Mouse (Mus musculus): ENCODE results near the gene Phc3. TPM values are rescaled to one million over a fixed set of nuclear protein-coding genes. Genes with fewer than 3 reads are reported as not detected.
A peak's percentile ranks its signal among the peaks of the same experiment; 100 is the strongest.

The Phc3 gene
- total and polyA plus RNA-seq, 2 experiments, result 9.8 to 13.3 TPM

GRCm38 (mm10) chr3:30958709-30959108 lies 10.5 kb downstream of the Phc3 start:
- TF ChIP-seq CTCF (IDR thresholded peaks at IDR 0.05; ENCODE audit: low read depth, low read length) (no peak), POLR2A (IDR thresholded peaks at IDR 0.05; ENCODE audit: extremely low read depth, insufficient read depth, low read length) (no peak)
- Histone ChIP-seq H3K4me3 (ENCODE audit: insufficient read depth, low read depth, low read length) (no peak overlapping the region), H3K27ac (replicated peaks; ENCODE audit: insufficient read depth, low read depth, low read length) (no peak overlapping the region), H3K4me1 (ENCODE audit: control insufficient read depth, insufficient read depth, low read length) (no peaks in the 10 kb centered on the region; the same call in 1 of the 2 replicates), H3K9ac (ENCODE audit: low read depth, low read length) (no peak overlapping the region), H3K36me3 (ENCODE audit: control insufficient read depth, insufficient read depth, low read length) (peaks cover 72% of the 10 kb centered on the region), H3K27me3 (ENCODE audit: control insufficient read depth, insufficient read depth, low read length) (no peaks in the 10 kb centered on the region), H3K79me2 (ENCODE audit: control insufficient read depth, insufficient read depth, low read length) (no peaks in the 10 kb centered on the region; the same call in 1 of the 2 replicates)
- WGBS, result 84% methylated on average over 2 of the region's 2 CpGs
- DNase-seq (ENCODE audit: extremely low read depth, low read depth, low spot score), result no peak

GRCm38 (mm10) chr3:30956327-30956726 lies 12.9 kb downstream of the Phc3 start:
- Histone ChIP-seq H3K36me3 (ENCODE audit: control insufficient read depth, insufficient read depth, low read length) (peaks cover 68% of the 10 kb centered on the region), H3K9ac (ENCODE audit: low read depth, low read length) (no peak overlapping the region), H3K27me3 (ENCODE audit: control insufficient read depth, insufficient read depth, low read length) (no peaks in the 10 kb centered on the region), H3K4me1 (ENCODE audit: control insufficient read depth, insufficient read depth, low read length) (no peaks in the 10 kb centered on the region; the same call in 1 of the 2 replicates), H3K27ac (replicated peaks; ENCODE audit: insufficient read depth, low read depth, low read length) (no peak overlapping the region), H3K4me3 (ENCODE audit: insufficient read depth, low read depth, low read length) (no peak overlapping the region), H3K79me2 (ENCODE audit: control insufficient read depth, insufficient read depth, low read length) (0 out of 2 replicates have a peak, but pooled peaks cover 3% of the 10 kb centered on the region)
- 87% methylated on average over 6 of the region's 6 CpGs for WGBS
- TF ChIP-seq POLR2A (IDR thresholded peaks at IDR 0.05; ENCODE audit: extremely low read depth, insufficient read depth, low read length), result no peak
- no peak for TF ChIP-seq CTCF (IDR thresholded peaks at IDR 0.05; ENCODE audit: low read depth, low read length)
- no peak for DNase-seq (ENCODE audit: extremely low read depth, low read depth, low spot score)

GRCm38 (mm10) chr3:30952273-30953070 lies 16.7 kb downstream of the Phc3 start:
- Histone ChIP-seq H3K27me3 (ENCODE audit: control insufficient read depth, insufficient read depth, low read length) (no peaks in the 10 kb centered on the region), H3K9ac (ENCODE audit: low read depth, low read length) (no peak overlapping the region), H3K4me1 (ENCODE audit: control insufficient read depth, insufficient read depth, low read length) (no peaks in the 10 kb centered on the region), H3K36me3 (ENCODE audit: control insufficient read depth, insufficient read depth, low read length) (peaks cover 53% of the 10 kb centered on the region), H3K79me2 (ENCODE audit: control insufficient read depth, insufficient read depth, low read length) (peaks cover 3% of the 10 kb centered on the region; the same call in 1 of the 2 replicates), H3K27ac (replicated peaks; ENCODE audit: insufficient read depth, low read depth, low read length) (no peak overlapping the region), H3K4me3 (ENCODE audit: insufficient read depth, low read depth, low read length) (no peak overlapping the region)
- WGBS, result 88% methylated on average over 12 of the region's 12 CpGs
- no peak for DNase-seq (ENCODE audit: extremely low read depth, low read depth, low spot score)
- TF ChIP-seq CTCF (IDR thresholded peaks at IDR 0.05; ENCODE audit: low read depth, low read length) (no peak), POLR2A (IDR thresholded peaks at IDR 0.05; ENCODE audit: extremely low read depth, insufficient read depth, low read length) (no peak)

GRCm38 (mm10) chr3:30951652-30952051 lies 17.6 kb downstream of the Phc3 start:
- Histone ChIP-seq H3K36me3 (ENCODE audit: control insufficient read depth, insufficient read depth, low read length) (peaks cover 55% of the 10 kb centered on the region), H3K9ac (ENCODE audit: low read depth, low read length) (no peak overlapping the region), H3K27ac (replicated peaks; ENCODE audit: insufficient read depth, low read depth, low read length) (no peak overlapping the region), H3K27me3 (ENCODE audit: control insufficient read depth, insufficient read depth, low read length) (no peaks in the 10 kb centered on the region), H3K4me1 (ENCODE audit: control insufficient read depth, insufficient read depth, low read length) (no peaks in the 10 kb centered on the region), H3K4me3 (ENCODE audit: insufficient read depth, low read depth, low read length) (no peak overlapping the region), H3K79me2 (ENCODE audit: control insufficient read depth, insufficient read depth, low read length) (peaks cover 3% of the 10 kb centered on the region; the same call in 1 of the 2 replicates)
- no peak for DNase-seq (ENCODE audit: extremely low read depth, low read depth, low spot score)
- TF ChIP-seq CTCF (IDR thresholded peaks at IDR 0.05; ENCODE audit: low read depth, low read length), result no peak
- no peak for TF ChIP-seq POLR2A (IDR thresholded peaks at IDR 0.05; ENCODE audit: extremely low read depth, insufficient read depth, low read length)
- 58% methylated on average over 3 of the region's 3 CpGs for WGBS

- peak; percentile 14 for DNase-seq (ENCODE audit: extremely low read depth, low read depth, low spot score)
- Histone ChIP-seq H3K27ac (replicated peaks; ENCODE audit: insufficient read depth, low read depth, low read length) (no peak overlapping the region), H3K36me3 (ENCODE audit: control insufficient read depth, insufficient read depth, low read length) (peaks cover 30% of the 10 kb centered on the region), H3K4me3 (ENCODE audit: insufficient read depth, low read depth, low read length) (no peak overlapping the region), H3K79me2 (ENCODE audit: control insufficient read depth, insufficient read depth, low read length) (no peaks in the 10 kb centered on the region; the same call in 1 of the 2 replicates), H3K27me3 (ENCODE audit: control insufficient read depth, insufficient read depth, low read length) (no peaks in the 10 kb centered on the region), H3K4me1 (ENCODE audit: control insufficient read depth, insufficient read depth, low read length) (peaks cover 2% of the 10 kb centered on the region; the same call in 1 of the 2 replicates), H3K9ac (ENCODE audit: low read depth, low read length) (no peak overlapping the region)
- no peak for TF ChIP-seq POLR2A (IDR thresholded peaks at IDR 0.05; ENCODE audit: extremely low read depth, insufficient read depth, low read length)
- no peak for TF ChIP-seq CTCF (IDR thresholded peaks at IDR 0.05; ENCODE audit: low read depth, low read length)
These were observed 34.8 kb downstream of the Phc3 start for GRCm38 (mm10) chr3:30934384-30934783.

GRCm38 (mm10) chr3:30929828-30930227 lies 39.4 kb downstream of the Phc3 start:
- WGBS, result 66% methylated on average over 3 of the region's 3 CpGs
- H3K36me3 ChIP-seq (ENCODE audit: control insufficient read depth, insufficient read depth, low read length), result peaks cover 12% of the 10 kb centered on the region
- DNase-seq (ENCODE audit: extremely low read depth, low read depth, low spot score), result no peak

More at GRCm38 (mm10) chr3:30929828-30930227, 39.4 kb downstream of the Phc3 start:
- Histone ChIP-seq H3K79me2 (ENCODE audit: control insufficient read depth, insufficient read depth, low read length) (no peaks in the 10 kb centered on the region; the same call in 1 of the 2 replicates), H3K27ac (replicated peaks; ENCODE audit: insufficient read depth, low read depth, low read length) (no peak overlapping the region), H3K9ac (ENCODE audit: low read depth, low read length) (no peak overlapping the region), H3K4me1 (ENCODE audit: control insufficient read depth, insufficient read depth, low read length) (peaks cover 2% of the 10 kb centered on the region; the same call in 1 of the 2 replicates), H3K4me3 (ENCODE audit: insufficient read depth, low read depth, low read length) (no peak overlapping the region), H3K27me3 (ENCODE audit: control insufficient read depth, insufficient read depth, low read length) (no peaks in the 10 kb centered on the region)
- TF ChIP-seq POLR2A (IDR thresholded peaks at IDR 0.05; ENCODE audit: extremely low read depth, insufficient read depth, low read length), result no peak
- TF ChIP-seq CTCF (IDR thresholded peaks at IDR 0.05; ENCODE audit: low read depth, low read length), result peak; percentile 20; the same call in 1 of the 2 replicates

Measured in liver, adult 2 months (tissue).